Mouse (Mus musculus) small intestine, adult 2 months (tissue): ENCODE measurements around the gene Sdhd.

Source experiments
- CTCF ChIP-seq: fragments of 200-500 bp; IDR thresholded peaks from 2 replicates; pipeline ENCODE4 v1.5.1; 2012; ENCODE audit warnings: low read depth, mild to moderate bottlenecking, control low read depth, inconsistent platforms, low read length, moderate library complexity, mixed read lengths; ENCODE audit not compliant: insufficient replicate concordance, insufficient read length; ENCODE audit errors: extremely low read depth
- POLR2A ChIP-seq: fragments of 200-500 bp; IDR thresholded peaks from 2 replicates; pipeline ENCODE4 v1.6.1; 2012; ENCODE audit warnings: low read depth, mild to moderate bottlenecking, control low read depth, inconsistent platforms, low read length, moderate library complexity

GRCm38 (mm10) chr9:50593544-50593943, 10.1 kb downstream of the Sdhd start:
- TF ChIP-seq CTCF = peak; percentile 55; the same call in 1 of the 2 replicates
- no peak for TF ChIP-seq POLR2A
